Mouse (Mus musculus) thymus, adult 2 months (tissue): ENCODE results near the gene Cdc42ep3. TPM values are rescaled to one million over a fixed set of nuclear protein-coding genes. Genes with fewer than 3 reads are reported as not detected.

Experiments
- DNase-seq: peaks from one replicate; pipeline ENCODE4 v3.0.0; 2021
- H3K27ac ChIP-seq: fragments of 200-500 bp; 2 replicates; pipeline ENCODE4 v1.5.1; 2012; ENCODE audit warnings: low read length, control low read depth; ENCODE audit not compliant: control insufficient read depth, insufficient read depth
- H3K27me3 ChIP-seq: fragments of 200-500 bp; 2 replicates; pipeline ENCODE4 v1.6.1; 2012; ENCODE audit warnings: mild to moderate bottlenecking, low read length, moderate library complexity, mixed read lengths; ENCODE audit not compliant: control insufficient read depth, insufficient read depth
- H3K36me3 ChIP-seq: fragments of 200-500 bp; 2 replicates; pipeline ENCODE4 v1.6.1; 2012; ENCODE audit warnings: mild to moderate bottlenecking, low read length, moderate library complexity; ENCODE audit not compliant: control insufficient read depth, insufficient read depth
- H3K4me1 ChIP-seq: fragments of 200-500 bp; replicated peaks from 2 replicates; pipeline ENCODE4 v1.6.1; 2012; ENCODE audit warnings: low read length; ENCODE audit not compliant: control insufficient read depth, insufficient read depth
- H3K4me3 ChIP-seq: fragments of 200-500 bp; 2 replicates; pipeline ENCODE4 v1.5.1; 2012; ENCODE audit warnings: mild to moderate bottlenecking, low read length, control low read depth, moderate library complexity; ENCODE audit not compliant: control insufficient read depth, insufficient read depth
- CTCF ChIP-seq: fragments of 200-500 bp; IDR thresholded peaks from 2 replicates; pipeline ENCODE4 v1.5.1; 2012; ENCODE audit warnings: mild to moderate bottlenecking, control low read depth, low read length, moderate library complexity, borderline replicate concordance; ENCODE audit not compliant: control insufficient read depth, poor library complexity, insufficient read depth; ENCODE audit errors: extremely low read depth
- POLR2A ChIP-seq: fragments of 200-500 bp; IDR thresholded peaks from 2 replicates; pipeline ENCODE4 v1.6.1; 2012; ENCODE audit warnings: mild to moderate bottlenecking, low read length, control low read depth, moderate library complexity; ENCODE audit not compliant: control insufficient read depth, poor library complexity, insufficient read depth; ENCODE audit errors: extremely low read depth
- WGBS: fragments of 180-500 bp; shearing (Covaris S2); methylation state at CpG from one replicate; pipeline ENCODE4 v1.1.7; 2018; 5-methylcytosine and 5-hydroxymethylcytosine counted together
- polyA plus RNA-seq: library from polyadenylated mRNA; depleted of rRNA; stranded (reverse); fragments of >200 nt; gene quantifications from 2 replicates; pipeline ENCODE4 v1.2.3, GENCODE M21; 2012

Cdc42ep3 gene
- polyA plus RNA-seq, 1 experiment: 16.6 TPM

DNA sequence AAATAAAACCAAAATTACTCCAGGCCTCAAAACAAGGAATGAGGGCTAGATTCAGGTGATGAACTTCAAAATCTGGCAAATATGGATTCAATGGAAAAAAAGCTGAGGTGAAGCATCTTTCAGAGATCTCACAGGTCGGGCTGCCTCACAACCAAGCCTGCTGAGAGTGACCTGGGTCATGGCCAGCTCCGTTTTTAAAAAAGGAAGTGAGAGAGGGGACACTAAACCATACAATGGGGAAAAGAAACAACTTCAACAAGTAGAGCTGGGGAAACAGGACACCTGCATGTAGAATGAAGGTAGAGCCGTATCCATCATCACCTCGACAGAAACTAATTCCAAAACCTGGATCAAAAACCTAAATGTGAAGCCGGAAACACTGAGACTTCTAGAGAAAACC lies 63.2 kb downstream of the Cdc42ep3 start:
- 52% methylated on average over 5 of the region's 5 CpGs for WGBS
- no peaks in the 10 kb centered on the region for H3K27me3 ChIP-seq
- H3K4me3 ChIP-seq: no peak overlapping the region
- TF ChIP-seq CTCF (no peak), POLR2A (no peak)
- H3K36me3 ChIP-seq: no peaks in the 10 kb centered on the region
- no peaks in the 10 kb centered on the region for H3K4me1 ChIP-seq
- DNase-seq: no peak
- H3K27ac ChIP-seq: no peak overlapping the region

DNA sequence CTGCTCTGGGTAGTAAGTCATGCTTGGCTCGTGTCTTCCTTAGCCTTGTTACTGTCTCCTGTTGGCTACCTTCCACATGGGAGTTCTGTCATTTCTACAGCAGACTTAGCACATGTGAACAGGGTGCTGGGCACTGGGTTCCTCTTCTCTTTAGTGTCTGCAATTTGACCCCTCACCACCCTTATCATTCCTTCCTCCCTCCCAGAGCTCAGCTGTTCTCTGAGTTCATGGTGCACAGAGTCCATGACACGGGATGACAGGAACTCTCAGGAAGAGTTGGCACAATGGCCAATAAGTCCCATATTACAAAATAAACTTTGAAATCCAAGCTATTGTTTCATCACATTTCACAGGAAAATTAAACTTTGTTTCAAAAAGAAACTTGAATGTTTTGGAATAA lies 64.2 kb downstream of the Cdc42ep3 start:
- TF ChIP-seq CTCF (no peak), POLR2A (no peak)
- Histone ChIP-seq H3K27ac (no peak overlapping the region), H3K4me3 (no peak overlapping the region), H3K27me3 (no peaks in the 10 kb centered on the region), H3K4me1 (no peaks in the 10 kb centered on the region), H3K36me3 (no peaks in the 10 kb centered on the region)
- DNase-seq: no peak
- WGBS: 78% methylated on average over 2 of the region's 2 CpGs

DNA sequence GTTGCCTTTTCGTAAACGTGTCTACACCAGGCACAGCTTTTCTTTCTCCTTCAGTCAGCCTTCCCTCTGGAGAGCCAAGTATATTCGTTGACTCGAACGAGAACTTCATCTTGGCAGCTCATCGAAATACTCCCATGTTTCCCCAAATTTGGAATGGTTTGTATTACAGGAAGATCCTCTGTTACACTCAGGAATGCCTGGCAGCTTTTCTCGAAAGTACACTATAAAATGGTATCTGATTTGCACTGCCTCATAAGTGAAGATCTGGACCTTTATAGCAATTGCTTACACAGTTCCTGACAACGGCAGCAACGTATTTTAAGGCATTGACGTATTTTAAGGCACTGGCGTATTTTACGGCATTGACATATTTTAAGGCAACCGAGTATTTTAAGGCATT lies 67.6 kb downstream of the Cdc42ep3 start:
- Histone ChIP-seq H3K36me3 (no peaks in the 10 kb centered on the region), H3K4me1 (no peaks in the 10 kb centered on the region), H3K4me3 (no peak overlapping the region), H3K27me3 (no peaks in the 10 kb centered on the region), H3K27ac (no peak overlapping the region)
- no peak for DNase-seq
- no peak for TF ChIP-seq POLR2A
- TF ChIP-seq CTCF: no peak
- 78% methylated on average over 13 of the region's 13 CpGs for WGBS

DNA sequence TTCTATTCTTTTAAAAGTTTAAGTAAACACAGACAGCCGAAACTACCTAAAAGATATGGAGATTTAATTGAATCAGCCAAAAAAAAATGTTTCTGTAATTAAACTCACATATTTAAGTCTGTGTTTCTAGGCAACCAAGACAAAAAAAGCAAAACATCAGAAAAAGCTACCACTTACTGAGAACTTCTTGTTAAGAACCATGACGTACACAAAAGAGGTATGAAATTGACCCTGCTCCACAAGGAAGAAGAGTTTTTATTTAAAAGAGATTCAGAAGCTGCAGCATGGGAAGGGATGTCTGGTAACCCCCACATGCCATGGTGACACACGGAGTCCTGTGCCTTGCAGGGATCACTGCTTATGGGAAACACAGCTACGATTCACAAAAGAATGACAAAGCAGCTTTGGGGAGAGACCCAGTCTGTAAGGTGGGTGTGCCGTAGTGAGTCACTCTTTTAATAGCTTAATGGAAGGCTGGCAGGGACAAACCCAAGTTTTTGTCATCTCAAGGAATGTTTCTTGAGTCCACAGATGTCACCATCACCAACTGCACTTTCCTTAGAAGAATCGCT lies 69.8 kb downstream of the Cdc42ep3 start:
- no peaks in the 10 kb centered on the region for H3K4me1 ChIP-seq
- TF ChIP-seq CTCF: no peak
- no peak for TF ChIP-seq POLR2A
- H3K27ac ChIP-seq: no peak overlapping the region
- H3K36me3 ChIP-seq: no peaks in the 10 kb centered on the region
- no peak for DNase-seq
- 92% methylated on average over 6 of the region's 6 CpGs for WGBS
- no peaks in the 10 kb centered on the region for H3K27me3 ChIP-seq
- no peak overlapping the region for H3K4me3 ChIP-seq
